Mouse (Mus musculus) stomach, embryonic 15.5 days (tissue): ENCODE data around the gene Foxp1. TPM values are rescaled to one million over a fixed set of nuclear protein-coding genes. Genes with fewer than 3 reads are reported as not detected.
A peak's percentile ranks its signal among the peaks of the same experiment; 100 is the strongest.

ENCODE experiments used
- ATAC-seq: fragments of 200-750 bp; cut with Nextera tagmentation; 2 replicates; pipeline ENCODE4 v1.8.0; 2017; ENCODE audit warnings: low read depth, moderate number of reproducible peaks, moderate TSS enrichment; ENCODE audit not compliant: insufficient read depth, low FRiP score
- H3K27ac ChIP-seq: fragments of 300-500 bp; sonication (generic); 2 replicates; pipeline ENCODE4 v1.5.1; 2015; ENCODE audit warnings: mild to moderate bottlenecking, inconsistent platforms
- H3K27me3 ChIP-seq: fragments of 300-500 bp; sonication (generic); replicated peaks from 2 replicates; pipeline ENCODE4 v1.6.1; 2015; ENCODE audit warnings: inconsistent platforms
- H3K36me3 ChIP-seq: fragments of 300-500 bp; sonication (generic); 2 replicates; pipeline ENCODE4 v1.6.1; 2015; ENCODE audit warnings: inconsistent platforms
- H3K4me1 ChIP-seq: fragments of 300-500 bp; sonication (generic); 2 replicates; pipeline ENCODE4 v1.6.1; 2015; ENCODE audit warnings: inconsistent platforms
- H3K4me2 ChIP-seq: fragments of 300-500 bp; sonication (generic); 2 replicates; pipeline ENCODE4 v1.6.1; 2015; ENCODE audit warnings: mild to moderate bottlenecking, inconsistent platforms
- H3K4me3 ChIP-seq: fragments of 300-500 bp; sonication (generic); replicated peaks from 2 replicates; pipeline ENCODE4 v1.5.1; 2015; ENCODE audit warnings: inconsistent platforms
- H3K9ac ChIP-seq: fragments of 300-500 bp; sonication (generic); 2 replicates; pipeline ENCODE4 v1.6.1; 2015; ENCODE audit warnings: inconsistent platforms
- H3K9me3 ChIP-seq: fragments of 300-500 bp; sonication (generic); 2 replicates; pipeline ENCODE4 v1.6.1; 2016; ENCODE audit warnings: inconsistent platforms
- WGBS: fragments of 180-500 bp; shearing (Covaris S2); methylation state at CpG from one replicate; pipeline ENCODE4 v1.1.7; 2015; 5-methylcytosine and 5-hydroxymethylcytosine counted together
- polyA plus RNA-seq: library from polyadenylated mRNA; unstranded; fragments of >200 nt; fragmentation: Nextera tagmentation; extraction: Ambion mirVana; gene quantifications from 2 replicates; pipeline ENCODE4 v1.2.1, GENCODE M21; 2015

Foxp1 gene
- 105 and 122 TPM in 2 replicates for polyA plus RNA-seq

GRCm38 (mm10) chr6:99522359-99523108 is at the start of gene Foxp1:
TSS of gene Foxp1 (minus strand) at chr6:99522721.
- ATAC-seq: no peak; the same call in 1 of the 2 replicates

GRCm38 (mm10) chr6:99572071-99572470 is 49.5 kb upstream of the Foxp1 start:
- Histone ChIP-seq H3K4me3 (no peak overlapping the region), H3K36me3 (no peaks in the 10 kb centered on the region), H3K4me2 (no peak overlapping the region), H3K9me3 (no peaks in the 10 kb centered on the region), H3K27me3 (no peaks in the 10 kb centered on the region), H3K4me1 (no peaks in the 10 kb centered on the region), H3K9ac (no peak overlapping the region), H3K27ac (no peak overlapping the region)
- no peak for ATAC-seq
- WGBS: 76% methylated on average over 5 of the region's 5 CpGs

More at GRCm38 (mm10) chr6:99522359-99523108, at the start of gene Foxp1:
- H3K36me3 ChIP-seq: peaks cover 5% of the 10 kb centered on the region; the same call in 1 of the 2 replicates
- H3K27ac ChIP-seq: peak within 1 kb of the TSS; percentile 100
- H3K4me1 ChIP-seq: no peaks in the 10 kb centered on the region
- H3K9me3 ChIP-seq: no peaks in the 10 kb centered on the region
- H3K4me3 ChIP-seq: peak within 1 kb of the TSS; percentile 87
- peak within 1 kb of the TSS; percentile 80 for H3K4me2 ChIP-seq
- under 1% methylated on average over 71 of the region's 72 CpGs for WGBS
- H3K9ac ChIP-seq: peak within 1 kb of the TSS; percentile 71
- H3K27me3 ChIP-seq: no peaks in the 10 kb centered on the region

- Histone ChIP-seq H3K9ac (no peak overlapping the region), H3K4me3 (no peak overlapping the region), H3K27me3 (no peaks in the 10 kb centered on the region), H3K4me2 (no peak overlapping the region), H3K36me3 (no peaks in the 10 kb centered on the region), H3K27ac (no peak overlapping the region), H3K9me3 (no peaks in the 10 kb centered on the region), H3K4me1 (no peaks in the 10 kb centered on the region)
- no peak; the same call in 1 of the 2 replicates for ATAC-seq
- 58% methylated on average over 8 of the region's 8 CpGs for WGBS
Observed at GRCm38 (mm10) chr6:99566921-99567320, 44.4 kb upstream of the Foxp1 start.

- H3K27me3 ChIP-seq: no peaks in the 10 kb centered on the region
- 73% methylated on average over 3 of the region's 3 CpGs for WGBS
- H3K9ac ChIP-seq: no peak overlapping the region
- H3K4me3 ChIP-seq: no peak overlapping the region
- no peaks in the 10 kb centered on the region for H3K36me3 ChIP-seq
- no peak overlapping the region for H3K27ac ChIP-seq
- no peak for ATAC-seq
- H3K4me2 ChIP-seq: no peak overlapping the region
- H3K9me3 ChIP-seq: no peaks in the 10 kb centered on the region
- H3K4me1 ChIP-seq: no peaks in the 10 kb centered on the region
Observed at GRCm38 (mm10) chr6:99564766-99565165, 42.2 kb upstream of the Foxp1 start.

GRCm38 (mm10) chr6:99556950-99557349 is 34.4 kb upstream of the Foxp1 start:
- Histone ChIP-seq H3K36me3 (no peaks in the 10 kb centered on the region), H3K4me1 (no peaks in the 10 kb centered on the region), H3K4me3 (no peak overlapping the region), H3K27me3 (no peaks in the 10 kb centered on the region), H3K27ac (no peak overlapping the region), H3K9ac (no peak overlapping the region), H3K9me3 (no peaks in the 10 kb centered on the region), H3K4me2 (no peak overlapping the region)
- no peak for ATAC-seq
- WGBS: 77% methylated on average over 5 of the region's 5 CpGs

- H3K9me3 ChIP-seq: no peaks in the 10 kb centered on the region
- no peak overlapping the region for H3K27ac ChIP-seq
- ATAC-seq: no peak
- H3K4me2 ChIP-seq: no peak overlapping the region
- H3K27me3 ChIP-seq: no peaks in the 10 kb centered on the region
- no peaks in the 10 kb centered on the region for H3K36me3 ChIP-seq
- H3K4me1 ChIP-seq: no peaks in the 10 kb centered on the region
- WGBS: 58% methylated on average over 1 of the region's 1 CpGs
- no peak overlapping the region for H3K9ac ChIP-seq
- no peak overlapping the region for H3K4me3 ChIP-seq
Observed at GRCm38 (mm10) chr6:99552816-99553215, 30.3 kb upstream of the Foxp1 start.

- H3K27me3 ChIP-seq: no peaks in the 10 kb centered on the region
- no peak overlapping the region for H3K4me3 ChIP-seq
- H3K9me3 ChIP-seq: no peaks in the 10 kb centered on the region
- no peaks in the 10 kb centered on the region for H3K36me3 ChIP-seq
- H3K4me2 ChIP-seq: no peak overlapping the region
- H3K4me1 ChIP-seq: no peaks in the 10 kb centered on the region
- 90% methylated on average over 2 of the region's 2 CpGs for WGBS
- H3K9ac ChIP-seq: no peak overlapping the region
- no peak for ATAC-seq
- H3K27ac ChIP-seq: no peak overlapping the region
Observed at GRCm38 (mm10) chr6:99546416-99546815, 23.9 kb upstream of the Foxp1 start.

- H3K4me3 ChIP-seq: no peak overlapping the region
- 66% methylated on average over 6 of the region's 6 CpGs for WGBS
- no peak overlapping the region for H3K4me2 ChIP-seq
- H3K36me3 ChIP-seq: no peaks in the 10 kb centered on the region
- H3K4me1 ChIP-seq: no peaks in the 10 kb centered on the region
- no peak overlapping the region for H3K27ac ChIP-seq
- H3K27me3 ChIP-seq: no peaks in the 10 kb centered on the region
- H3K9me3 ChIP-seq: no peaks in the 10 kb centered on the region
- H3K9ac ChIP-seq: no peak overlapping the region
- no peak for ATAC-seq
Observed at GRCm38 (mm10) chr6:99545437-99545836, 22.9 kb upstream of the Foxp1 start.

- no peaks in the 10 kb centered on the region for H3K27me3 ChIP-seq
- no peaks in the 10 kb centered on the region for H3K4me1 ChIP-seq
- H3K4me2 ChIP-seq: no peak overlapping the region
- H3K9me3 ChIP-seq: no peaks in the 10 kb centered on the region
- no peak for ATAC-seq
- H3K27ac ChIP-seq: no peak overlapping the region
- H3K9ac ChIP-seq: no peak overlapping the region
- H3K4me3 ChIP-seq: no peak overlapping the region
- no peaks in the 10 kb centered on the region for H3K36me3 ChIP-seq
- 47% methylated on average over 3 of the region's 3 CpGs for WGBS
Observed at GRCm38 (mm10) chr6:99541105-99541504, 18.6 kb upstream of the Foxp1 start.

- no peak for ATAC-seq
- Histone ChIP-seq H3K27ac (no peak overlapping the region), H3K4me2 (no peak overlapping the region), H3K36me3 (no peaks in the 10 kb centered on the region), H3K9me3 (no peaks in the 10 kb centered on the region), H3K4me3 (no peak overlapping the region), H3K9ac (no peak overlapping the region), H3K27me3 (no peaks in the 10 kb centered on the region), H3K4me1 (no peaks in the 10 kb centered on the region)
- 67% methylated on average over 6 of the region's 6 CpGs for WGBS
Observed at GRCm38 (mm10) chr6:99540653-99541052, 18.1 kb upstream of the Foxp1 start.

- Histone ChIP-seq H3K9me3 (no peaks in the 10 kb centered on the region), H3K4me3 (no peak overlapping the region), H3K27me3 (no peaks in the 10 kb centered on the region), H3K4me2 (no peak overlapping the region), H3K9ac (no peak overlapping the region), H3K27ac (no peak overlapping the region), H3K36me3 (no peaks in the 10 kb centered on the region), H3K4me1 (no peaks in the 10 kb centered on the region)
- no peak for ATAC-seq
- 77% methylated on average over 5 of the region's 5 CpGs for WGBS
Observed at GRCm38 (mm10) chr6:99540146-99540545, 17.6 kb upstream of the Foxp1 start.

- Histone ChIP-seq H3K4me3 (no peak overlapping the region), H3K27me3 (no peaks in the 10 kb centered on the region), H3K36me3 (no peaks in the 10 kb centered on the region), H3K9ac (no peak overlapping the region), H3K9me3 (no peaks in the 10 kb centered on the region), H3K27ac (no peak overlapping the region), H3K4me1 (no peaks in the 10 kb centered on the region), H3K4me2 (no peak overlapping the region)
- 58% methylated on average over 17 of the region's 17 CpGs for WGBS
- no peak; the same call in 1 of the 2 replicates for ATAC-seq
Observed at GRCm38 (mm10) chr6:99538194-99538941, 15.8 kb upstream of the Foxp1 start.
